Mouse (Mus musculus) lung, embryonic 16.5 days (tissue): ENCODE measurements at regions not wholly inside any gene's neighbourhood (a gene's known extent, or its start where the extent isn't known, plus 50 kb on each side); places are given as distances from the start of the nearest gene placed in this dataset.
A peak's percentile ranks its signal among the peaks of the same experiment; 100 is the strongest.
"Not testable (repeated sequence)": the region's sequence is repeated elsewhere in the genome, so short reads cannot be mapped to it uniquely, and the experiment has no call there.

Experiments
- ATAC-seq: fragments of 200-750 bp; cut with Nextera tagmentation; 2 replicates; pipeline ENCODE4 v1.8.0; 2017; ENCODE audit warnings: low read depth, mild to moderate bottlenecking, moderate library complexity
- H3K27ac ChIP-seq: fragments of 300-500 bp; sonication (generic); 2 replicates; pipeline ENCODE4 v1.5.1; 2014; ENCODE audit warnings: mild to moderate bottlenecking, control low read depth, low read length
- H3K27me3 ChIP-seq: fragments of 300-500 bp; sonication (generic); 2 replicates; pipeline ENCODE4 v1.6.1; 2014; ENCODE audit warnings: low read depth, low read length, mixed read lengths; ENCODE audit not compliant: control insufficient read depth, insufficient read depth
- H3K36me3 ChIP-seq: fragments of 300-500 bp; sonication (generic); 2 replicates; pipeline ENCODE4 v1.6.1; 2014; ENCODE audit warnings: low read length; ENCODE audit not compliant: control insufficient read depth, insufficient read depth
- H3K4me1 ChIP-seq: fragments of 300-500 bp; sonication (generic); replicated peaks from 2 replicates; pipeline ENCODE4 v1.6.1; 2014; ENCODE audit warnings: low read length, mixed read lengths; ENCODE audit not compliant: control insufficient read depth, insufficient read depth
- H3K4me2 ChIP-seq: fragments of 300-500 bp; sonication (generic); 2 replicates; pipeline ENCODE4 v1.6.1; 2014; ENCODE audit warnings: low read depth, low read length, control low read depth
- H3K4me3 ChIP-seq: fragments of 300-500 bp; sonication (generic); 2 replicates; pipeline ENCODE4 v1.5.1; 2014; ENCODE audit warnings: mild to moderate bottlenecking, low read length, control low read depth
- H3K9ac ChIP-seq: fragments of 300-500 bp; sonication (generic); 2 replicates; pipeline ENCODE4 v1.6.1; 2014; ENCODE audit warnings: low read length, control low read depth
- H3K9me3 ChIP-seq: fragments of 300-500 bp; sonication (generic); 2 replicates; pipeline ENCODE4 v1.6.1; 2016; ENCODE audit warnings: low read length; ENCODE audit not compliant: control insufficient read depth
- WGBS: fragments of 180-500 bp; shearing (Covaris S2); extraction: QIAGEN DNeasy Blood & Tissue Kit; methylation state at CpG from one replicate; pipeline ENCODE4 v1.1.7; 2014; 5-methylcytosine and 5-hydroxymethylcytosine counted together

DNA sequence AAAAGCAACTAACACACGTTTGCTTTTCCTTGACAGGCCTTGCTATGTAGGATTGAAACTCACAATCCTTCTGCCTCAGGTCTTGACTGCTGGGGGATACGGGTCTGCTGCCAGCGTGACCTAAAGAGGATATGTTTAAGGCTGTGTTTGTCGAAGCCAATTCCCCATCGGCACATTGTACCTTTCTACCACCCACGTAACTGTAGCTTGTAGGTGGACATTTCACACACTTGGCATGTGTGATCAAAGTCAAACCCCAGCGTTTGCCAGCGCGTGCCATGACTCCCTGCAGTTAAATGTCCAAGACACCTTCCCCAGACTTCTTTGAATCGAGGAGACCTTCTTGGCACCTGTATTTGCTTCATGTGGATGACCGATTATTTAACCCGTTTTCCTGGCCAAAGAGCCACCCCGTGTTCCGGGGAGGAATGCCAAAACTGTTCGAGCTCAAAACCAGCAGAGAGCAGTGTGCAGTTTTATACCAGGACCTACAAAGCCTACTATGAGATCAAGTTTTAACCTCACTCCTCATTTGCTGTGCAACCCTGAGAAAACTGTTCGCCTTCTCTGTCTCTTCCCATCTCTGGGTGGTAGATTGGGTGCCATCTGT, 395.4 kb upstream of the Zfp507 start:
- H3K27me3 ChIP-seq: no peaks in the 10 kb centered on the region
- no peaks in the 10 kb centered on the region for H3K36me3 ChIP-seq
- no peak for ATAC-seq
- no peak overlapping the region for H3K4me3 ChIP-seq
- H3K9me3 ChIP-seq: no peaks in the 10 kb centered on the region
- H3K4me1 ChIP-seq: no peaks in the 10 kb centered on the region
- H3K4me2 ChIP-seq: no peak overlapping the region
- no peak overlapping the region for H3K9ac ChIP-seq
- 73% methylated on average over 16 of the region's 16 CpGs for WGBS
- no peak overlapping the region for H3K27ac ChIP-seq

DNA sequence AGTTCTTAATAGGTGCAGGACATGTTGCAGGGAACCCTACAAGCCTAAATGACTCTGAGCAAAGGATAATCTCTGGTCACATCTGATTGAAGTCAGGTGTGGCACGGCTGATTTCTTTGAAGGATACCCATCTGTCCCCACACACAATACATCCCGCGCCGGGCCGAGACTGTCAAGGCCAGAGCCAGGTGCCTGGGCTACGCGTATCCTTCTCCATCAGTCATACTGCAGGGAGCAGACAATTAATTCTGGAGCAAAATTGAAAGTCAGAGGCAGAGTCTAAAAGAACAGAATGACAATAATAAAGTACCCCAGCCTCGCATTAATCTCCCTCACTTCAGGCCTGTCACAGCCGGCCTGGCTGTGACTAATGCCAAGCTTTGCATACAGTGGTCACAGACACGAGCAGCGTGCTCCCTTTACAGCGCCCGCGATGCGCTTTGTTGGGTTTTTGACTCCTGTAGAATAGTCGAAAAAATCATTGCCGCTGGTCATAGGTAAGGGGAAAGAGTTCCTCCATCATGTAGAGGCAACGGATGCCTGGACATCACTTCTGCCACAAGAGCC, 393.4 kb upstream of the Zfp507 start:
- H3K4me1 ChIP-seq: no peaks in the 10 kb centered on the region
- H3K27ac ChIP-seq: no peak overlapping the region
- no peak overlapping the region for H3K4me3 ChIP-seq
- no peaks in the 10 kb centered on the region for H3K27me3 ChIP-seq
- H3K36me3 ChIP-seq: no peaks in the 10 kb centered on the region
- WGBS: 82% methylated on average over 18 of the region's 18 CpGs
- no peak overlapping the region for H3K9ac ChIP-seq
- no peak for ATAC-seq
- H3K4me2 ChIP-seq: no peak overlapping the region
- H3K9me3 ChIP-seq: no peaks in the 10 kb centered on the region

DNA sequence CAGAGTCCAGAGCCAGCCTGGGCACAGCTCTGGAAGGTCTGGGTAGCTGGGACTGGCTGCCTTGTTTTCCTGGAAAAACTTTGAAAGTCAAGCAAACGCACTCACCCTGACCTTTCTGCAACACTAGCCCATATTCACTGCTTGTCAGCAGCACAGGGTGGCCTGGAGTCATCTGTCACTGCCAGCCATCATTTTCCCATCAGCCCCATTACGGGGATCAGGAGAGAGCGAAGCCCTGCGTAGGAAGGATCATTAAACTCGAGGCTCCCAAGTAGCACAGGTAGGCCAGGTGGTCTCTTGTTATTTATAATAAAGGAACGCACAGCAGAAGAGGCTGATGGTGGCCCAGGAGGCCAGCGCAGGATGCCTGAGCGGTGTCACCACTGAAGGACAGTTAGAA, 389.8 kb upstream of the Zfp507 start:
- ATAC-seq: no peak
- H3K4me3 ChIP-seq: no peak overlapping the region
- no peak overlapping the region for H3K4me2 ChIP-seq
- no peaks in the 10 kb centered on the region for H3K36me3 ChIP-seq
- H3K27me3 ChIP-seq: no peaks in the 10 kb centered on the region
- H3K27ac ChIP-seq: no peak overlapping the region
- no peak overlapping the region for H3K9ac ChIP-seq
- no peaks in the 10 kb centered on the region for H3K9me3 ChIP-seq
- 59% methylated on average over 8 of the region's 8 CpGs for WGBS
- H3K4me1 ChIP-seq: no peaks in the 10 kb centered on the region

DNA sequence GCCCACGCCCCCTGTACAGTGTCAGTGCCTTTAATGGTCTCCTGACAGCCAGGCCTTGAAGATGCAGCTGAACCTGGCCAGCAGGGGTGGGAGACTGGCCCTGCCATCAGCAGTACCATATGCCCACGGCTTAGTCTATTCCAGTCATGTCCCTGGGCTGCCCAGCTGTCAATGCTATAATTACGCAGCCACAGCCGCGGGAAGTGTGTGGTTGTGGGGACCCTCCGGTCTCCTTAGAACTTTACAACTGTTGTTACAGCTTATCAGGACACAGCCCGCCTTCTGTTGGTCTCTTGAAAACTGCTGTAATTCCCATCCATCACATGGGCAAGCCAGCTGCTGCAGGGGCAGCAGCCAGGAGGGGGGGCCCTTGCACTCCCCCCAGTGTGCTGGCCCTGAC, 375.1 kb upstream of the Zfp507 start:
- Histone ChIP-seq H3K27me3 (no peaks in the 10 kb centered on the region), H3K4me2 (no peak overlapping the region), H3K36me3 (no peaks in the 10 kb centered on the region), H3K9ac (no peak overlapping the region), H3K27ac (no peak overlapping the region), H3K4me1 (no peaks in the 10 kb centered on the region), H3K4me3 (no peak overlapping the region), H3K9me3 (no peaks in the 10 kb centered on the region)
- 47% methylated on average over 7 of the region's 7 CpGs for WGBS
- ATAC-seq: no peak

DNA sequence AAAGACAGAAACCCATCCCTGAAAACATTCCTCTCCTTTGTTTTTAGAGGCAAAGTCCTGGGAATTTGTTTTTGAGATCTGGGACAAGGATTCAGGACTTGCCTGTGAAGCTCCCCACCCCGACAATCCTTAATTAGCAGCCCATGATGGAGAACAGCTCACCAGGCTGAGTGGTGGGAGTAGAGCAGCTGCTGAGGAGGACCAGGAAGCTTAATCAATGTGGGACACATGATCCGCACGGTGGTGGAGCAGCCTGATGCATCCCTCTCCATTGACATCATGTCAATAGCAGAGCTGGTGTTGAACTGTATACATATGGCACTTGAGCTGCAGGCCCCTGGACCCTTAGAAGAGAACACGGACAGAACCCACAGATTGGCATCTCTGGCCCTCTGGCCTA, 372.5 kb upstream of the Zfp507 start:
- 72% methylated on average over 4 of the region's 4 CpGs for WGBS
- H3K27ac ChIP-seq: no peak overlapping the region
- no peaks in the 10 kb centered on the region for H3K4me1 ChIP-seq
- peaks cover 3% of the 10 kb centered on the region; the same call in 1 of the 2 replicates for H3K9me3 ChIP-seq
- H3K4me2 ChIP-seq: no peak overlapping the region
- H3K4me3 ChIP-seq: no peak overlapping the region
- H3K9ac ChIP-seq: no peak overlapping the region
- H3K36me3 ChIP-seq: no peaks in the 10 kb centered on the region
- no peak for ATAC-seq
- H3K27me3 ChIP-seq: no peaks in the 10 kb centered on the region

DNA sequence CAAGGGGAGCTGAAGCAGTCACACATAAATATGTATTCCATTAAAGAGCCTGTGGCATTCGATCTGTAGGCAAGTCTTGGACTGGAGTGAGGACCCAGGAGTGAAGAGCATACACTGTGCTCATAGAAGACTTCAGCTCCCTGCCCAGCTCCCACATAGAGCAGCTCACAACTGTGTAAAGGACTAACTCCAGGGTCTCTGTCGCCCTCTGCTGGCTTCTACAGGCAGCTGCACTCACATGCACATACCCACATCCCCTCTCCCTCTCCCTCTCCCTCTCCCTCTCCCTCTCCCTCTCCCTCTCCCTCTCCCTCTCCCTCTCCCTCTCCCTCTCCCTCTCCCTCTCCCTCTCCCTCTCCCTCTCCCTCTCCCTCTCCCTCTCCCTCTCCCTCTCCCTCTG, 369.7 kb upstream of the Zfp507 start:
- not testable (repeated sequence) for H3K27ac ChIP-seq, H3K4me1 ChIP-seq, H3K36me3 ChIP-seq, H3K9me3 ChIP-seq, ATAC-seq, H3K27me3 ChIP-seq, H3K9ac ChIP-seq, H3K4me2 ChIP-seq, H3K4me3 ChIP-seq
- 43% methylated on average over 2 of the region's 2 CpGs for WGBS

DNA sequence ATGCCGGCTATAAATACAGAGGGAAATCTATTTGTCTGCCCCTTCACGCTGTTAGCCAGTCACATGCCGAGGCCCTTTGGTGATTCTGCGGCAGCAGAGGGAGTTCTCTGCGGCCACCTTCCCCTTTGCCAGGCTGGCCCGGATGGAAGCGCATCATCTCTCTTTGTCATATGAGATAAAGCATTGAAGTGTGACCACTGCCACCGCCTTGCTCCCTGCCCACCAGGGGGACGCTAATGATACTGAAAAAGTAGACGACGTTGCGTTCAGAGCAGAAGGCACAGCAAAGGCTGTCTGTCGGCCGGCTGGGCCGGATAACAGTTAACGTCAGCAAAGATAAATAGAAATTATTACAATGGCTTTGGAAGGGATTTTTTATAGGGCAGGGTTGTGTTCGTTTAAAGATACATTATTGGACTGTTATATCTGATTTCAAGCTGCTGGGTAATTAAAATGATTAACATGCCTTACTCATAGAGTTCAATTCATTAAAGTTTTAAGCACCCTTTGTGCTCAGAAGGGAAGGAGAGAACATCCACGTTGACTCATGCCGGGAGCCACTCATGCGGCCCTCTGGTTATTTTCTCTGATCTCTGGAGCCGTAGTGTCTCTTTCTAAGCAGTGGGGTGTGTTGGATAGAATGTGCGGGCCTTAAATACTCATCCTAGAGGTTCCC, 354.6 kb upstream of the Zfp507 start:
- Histone ChIP-seq H3K9me3 (no peaks in the 10 kb centered on the region), H3K4me3 (no peak overlapping the region), H3K27me3 (no peaks in the 10 kb centered on the region), H3K4me1 (peaks cover 6% of the 10 kb centered on the region; the same call in 1 of the 2 replicates), H3K36me3 (no peaks in the 10 kb centered on the region), H3K9ac (no peak overlapping the region), H3K4me2 (no peak overlapping the region), H3K27ac (no peak overlapping the region)
- no peak for ATAC-seq
- 53% methylated on average over 22 of the region's 22 CpGs for WGBS

DNA sequence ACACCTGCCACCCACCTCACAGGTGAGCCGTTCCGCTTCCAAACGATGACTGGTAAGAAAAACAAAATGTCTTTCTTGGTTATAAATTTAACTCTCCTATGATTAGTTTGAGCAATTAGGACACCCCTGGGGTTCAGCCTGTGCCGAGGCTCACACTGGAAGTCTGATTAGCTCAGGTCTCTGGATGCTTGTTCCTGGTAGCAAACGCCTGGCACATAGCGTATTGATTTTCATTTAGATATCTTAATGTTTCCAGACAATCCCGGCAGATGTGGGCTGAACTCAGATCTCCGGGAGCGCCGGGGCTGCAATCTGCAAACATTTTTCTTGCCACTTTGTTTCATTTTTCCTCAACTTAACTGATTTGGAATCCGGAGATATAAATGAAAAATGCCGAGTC, 353.8 kb upstream of the Zfp507 start:
- H3K36me3 ChIP-seq: no peaks in the 10 kb centered on the region
- no peak overlapping the region for H3K4me2 ChIP-seq
- no peaks in the 10 kb centered on the region for H3K27me3 ChIP-seq
- WGBS: 52% methylated on average over 12 of the region's 12 CpGs
- H3K4me3 ChIP-seq: no peak overlapping the region
- no peak overlapping the region for H3K9ac ChIP-seq
- peaks cover 6% of the 10 kb centered on the region; the same call in 1 of the 2 replicates for H3K4me1 ChIP-seq
- no peak for ATAC-seq
- no peaks in the 10 kb centered on the region for H3K9me3 ChIP-seq
- no peak overlapping the region for H3K27ac ChIP-seq

DNA sequence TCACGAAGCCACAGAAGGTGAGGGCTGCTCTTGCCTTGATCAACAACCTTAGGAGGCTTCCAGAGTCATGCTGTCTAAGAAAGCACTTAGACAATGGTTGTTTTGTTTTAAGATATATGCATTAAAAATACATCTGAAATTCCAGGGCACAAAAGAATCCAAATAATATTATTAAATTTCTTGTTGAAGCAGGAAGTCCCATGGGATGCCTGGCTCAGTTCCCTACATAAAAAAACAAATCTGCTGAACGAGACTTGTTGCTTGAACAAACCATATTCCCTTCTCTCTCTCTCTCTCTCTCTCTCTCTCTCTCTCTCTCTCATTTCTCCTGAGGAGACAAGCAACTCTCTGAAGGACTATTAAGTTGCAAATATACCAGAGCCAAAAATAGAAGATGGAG, 352.8 kb upstream of the Zfp507 start:
- no peak for ATAC-seq
- WGBS: 33% methylated on average over 2 of the region's 2 CpGs
- no peak overlapping the region for H3K9ac ChIP-seq
- H3K4me3 ChIP-seq: no peak overlapping the region
- H3K4me1 ChIP-seq: peaks cover 6% of the 10 kb centered on the region; the same call in 1 of the 2 replicates
- H3K36me3 ChIP-seq: no peaks in the 10 kb centered on the region
- no peaks in the 10 kb centered on the region for H3K27me3 ChIP-seq
- no peaks in the 10 kb centered on the region for H3K9me3 ChIP-seq
- H3K4me2 ChIP-seq: no peak overlapping the region
- H3K27ac ChIP-seq: peak overlapping the region; percentile 51
